Mouse (Mus musculus) lung, embryonic 14.5 days (tissue): ENCODE data around the gene Nup93. TPM values are rescaled to one million over a fixed set of nuclear protein-coding genes. Genes with fewer than 3 reads are reported as not detected.
A peak's percentile ranks its signal among the peaks of the same experiment; 100 is the strongest.

ENCODE experiments used
- ATAC-seq: fragments of 200-750 bp; cut with Nextera tagmentation; 2 replicates; pipeline ENCODE4 v1.8.0; 2017; ENCODE audit warnings: mild to moderate bottlenecking, moderate TSS enrichment, moderate library complexity; ENCODE audit not compliant: insufficient read depth
- DNase-seq: peaks from one replicate; pipeline ENCODE4 v3.0.0-alpha.2; 2015
- H3K27ac ChIP-seq: fragments of 300-500 bp; sonication (generic); 2 replicates; pipeline ENCODE4 v1.5.1; 2014; ENCODE audit warnings: low read depth, mild to moderate bottlenecking, moderate library complexity
- H3K27me3 ChIP-seq: fragments of 300-500 bp; sonication (generic); 2 replicates; pipeline ENCODE4 v1.6.1; 2014; ENCODE audit warnings: low read length, control low read depth; ENCODE audit not compliant: insufficient read depth
- H3K36me3 ChIP-seq: fragments of 300-500 bp; sonication (generic); 2 replicates; pipeline ENCODE4 v1.6.1; 2014; ENCODE audit warnings: control low read depth; ENCODE audit not compliant: insufficient read depth
- H3K4me1 ChIP-seq: fragments of 300-500 bp; sonication (generic); 2 replicates; pipeline ENCODE4 v1.6.1; 2014; ENCODE audit warnings: antibody characterized with exemption, control low read depth; ENCODE audit not compliant: insufficient read depth
- H3K4me2 ChIP-seq: fragments of 300-500 bp; sonication (generic); 2 replicates; pipeline ENCODE4 v1.6.1; 2014; ENCODE audit warnings: mild to moderate bottlenecking
- H3K4me3 ChIP-seq: fragments of 300-500 bp; sonication (generic); 2 replicates; pipeline ENCODE4 v1.5.1; 2014; ENCODE audit warnings: low read depth, low read length
- H3K9ac ChIP-seq: fragments of 300-500 bp; sonication (generic); 2 replicates; pipeline ENCODE4 v1.6.1; 2014
- H3K9me3 ChIP-seq: fragments of 300-500 bp; sonication (generic); 2 replicates; pipeline ENCODE4 v1.6.1; 2016; ENCODE audit warnings: low read depth, low read length, control low read depth
- CTCF ChIP-seq: IDR thresholded peaks from 2 replicates; pipeline ENCODE4 v1.5.1; 2016; ENCODE audit warnings: antibody characterized with exemption, low read depth
- WGBS: fragments of 180-500 bp; shearing (Covaris S2); extraction: QIAGEN DNeasy Blood & Tissue Kit; methylation state at CpG from one replicate; pipeline ENCODE4 v1.1.7; 2014; 5-methylcytosine and 5-hydroxymethylcytosine counted together
- microRNA counts: library from miRNA; unstranded; fragments of <30 nt; microRNA quantifications from one replicate; lab custom pipeline; 2016
- microRNA-seq: library from miRNA; unstranded; fragments of <30 nt; microRNA quantifications from one replicate; pipeline ENCODE4, GENCODE M21; 2016; ENCODE audit warnings: borderline number of aligned reads
- polyA plus RNA-seq: library from polyadenylated mRNA; unstranded; fragments of >200 nt; fragmentation: Nextera tagmentation; extraction: Ambion mirVana; gene quantifications from 2 replicates; pipeline ENCODE4 v1.2.1, GENCODE M21; 2014

Nup93 gene
- polyA plus RNA-seq, 1 experiment from 2014 or later, result 126 TPM

DNA sequence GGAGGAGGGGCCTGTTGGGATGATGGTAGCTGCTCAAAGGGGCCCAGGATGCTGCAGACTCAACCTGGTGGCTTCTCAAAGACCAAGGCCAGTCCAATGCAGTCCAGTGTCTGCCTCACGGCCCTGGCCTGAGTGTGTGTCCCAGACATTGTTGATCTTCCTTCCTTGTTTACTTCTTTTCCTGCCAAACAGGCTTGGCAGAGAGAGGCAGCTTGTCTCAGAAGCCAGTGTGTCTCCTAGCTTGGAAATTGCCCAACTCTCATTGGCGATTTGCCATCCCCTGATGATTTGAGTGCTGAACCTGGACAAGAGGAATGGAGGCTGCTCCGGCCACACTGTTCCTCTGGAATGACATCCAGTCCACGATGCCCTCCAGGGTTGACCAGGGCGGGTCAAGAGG, 144.2 kb downstream of the Nup93 start:
- 35% methylated on average over 5 of the region's 5 CpGs for WGBS

DNA sequence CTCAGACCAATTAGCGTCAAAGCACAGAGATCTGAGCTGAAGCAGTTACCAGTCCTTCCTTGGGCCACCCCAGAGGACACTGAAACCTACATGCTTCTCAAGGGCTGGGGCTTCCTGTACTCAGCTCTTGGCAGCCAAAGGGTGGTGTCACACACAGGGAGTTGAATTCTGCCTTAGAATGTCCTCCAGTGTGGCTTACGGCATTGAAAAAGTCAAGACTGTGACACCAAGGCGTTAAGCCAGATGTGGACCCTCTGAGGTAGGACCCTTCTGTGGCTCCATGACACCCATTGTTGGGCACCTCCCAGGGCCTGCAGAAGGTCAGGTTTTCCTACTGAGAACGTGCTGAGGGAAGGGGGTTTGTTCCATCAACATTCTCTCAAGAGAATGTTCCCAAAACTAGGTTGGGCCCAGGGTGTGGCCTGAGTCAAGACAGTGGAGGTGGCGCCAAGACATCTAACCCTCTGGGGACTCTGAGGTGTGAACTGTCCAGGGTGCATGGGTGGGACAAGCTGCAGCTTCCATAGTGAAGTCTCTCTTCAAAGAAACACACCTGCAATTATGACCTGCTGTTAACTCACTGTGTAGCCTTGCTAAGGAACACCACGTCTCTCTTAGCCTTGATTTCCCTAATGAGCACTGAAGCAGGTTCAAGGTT, 147.5 kb downstream of the Nup93 start:
- H3K27me3 ChIP-seq, result no peaks in the 10 kb centered on the region
- H3K4me3 ChIP-seq, result no peak overlapping the region
- peaks cover 14% of the 10 kb centered on the region for H3K4me1 ChIP-seq
- H3K9ac ChIP-seq, result no peak overlapping the region
- no peak for TF ChIP-seq CTCF
- no peak for ATAC-seq
- no peak for DNase-seq
- no peak overlapping the region for H3K27ac ChIP-seq
- H3K36me3 ChIP-seq, result no peaks in the 10 kb centered on the region
- H3K9me3 ChIP-seq, result no peaks in the 10 kb centered on the region
- no peak overlapping the region for H3K4me2 ChIP-seq
- WGBS, result 80% methylated on average over 6 of the region's 6 CpGs

More for the DNA sequence above, 144.2 kb downstream of the Nup93 start:
- peak; percentile 91 for DNase-seq
- no peaks in the 10 kb centered on the region for H3K27me3 ChIP-seq
- no peak overlapping the region for H3K9ac ChIP-seq
- ATAC-seq, result peak; percentile 69; the same call in 1 of the 2 replicates
- H3K4me3 ChIP-seq, result no peak overlapping the region
- TF ChIP-seq CTCF, result no peak
- no peak overlapping the region for H3K4me2 ChIP-seq
- H3K9me3 ChIP-seq, result no peaks in the 10 kb centered on the region
- H3K4me1 ChIP-seq, result peaks cover 14% of the 10 kb centered on the region
- H3K27ac ChIP-seq, result no peak overlapping the region
- H3K36me3 ChIP-seq, result no peaks in the 10 kb centered on the region

DNA sequence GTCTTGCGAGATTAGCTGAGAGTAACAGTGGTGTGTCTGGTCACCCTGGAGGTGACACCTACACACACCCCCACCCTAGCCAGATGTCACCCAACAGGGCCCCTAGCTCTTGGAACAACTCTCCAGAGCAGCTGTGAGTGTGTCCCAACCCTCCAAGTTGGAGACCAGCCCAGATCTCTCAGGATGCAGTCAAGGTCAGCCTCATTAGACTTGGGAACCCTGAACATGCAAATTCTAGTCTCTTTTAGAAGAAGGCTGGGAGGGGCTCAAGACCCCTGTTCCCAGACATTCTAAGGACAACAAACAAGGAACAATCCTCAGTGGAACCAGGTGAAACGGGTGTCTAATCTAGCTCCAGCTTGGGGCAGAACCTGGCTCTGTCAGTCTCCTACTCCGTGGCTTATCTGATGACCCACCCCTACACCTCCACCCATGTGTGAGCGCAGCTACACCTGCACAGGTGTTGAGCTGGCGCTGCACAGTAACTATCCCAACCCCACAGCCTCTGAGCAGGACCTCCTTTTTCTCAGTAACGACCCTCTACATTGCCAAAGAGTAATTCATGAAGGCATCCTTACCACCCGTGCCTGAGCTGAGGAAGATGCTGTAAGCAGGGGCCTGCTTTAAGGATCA, 148.4 kb downstream of the Nup93 start:
- Histone ChIP-seq H3K4me3 (no peak overlapping the region), H3K27ac (no peak overlapping the region), H3K9me3 (no peaks in the 10 kb centered on the region), H3K4me2 (no peak overlapping the region), H3K27me3 (no peaks in the 10 kb centered on the region), H3K9ac (no peak overlapping the region), H3K36me3 (no peaks in the 10 kb centered on the region), H3K4me1 (peaks cover 14% of the 10 kb centered on the region)
- no peak for TF ChIP-seq CTCF
- peak; percentile 68 for DNase-seq
- peak; percentile 58 for ATAC-seq
- WGBS, result 66% methylated on average over 7 of the region's 7 CpGs

DNA sequence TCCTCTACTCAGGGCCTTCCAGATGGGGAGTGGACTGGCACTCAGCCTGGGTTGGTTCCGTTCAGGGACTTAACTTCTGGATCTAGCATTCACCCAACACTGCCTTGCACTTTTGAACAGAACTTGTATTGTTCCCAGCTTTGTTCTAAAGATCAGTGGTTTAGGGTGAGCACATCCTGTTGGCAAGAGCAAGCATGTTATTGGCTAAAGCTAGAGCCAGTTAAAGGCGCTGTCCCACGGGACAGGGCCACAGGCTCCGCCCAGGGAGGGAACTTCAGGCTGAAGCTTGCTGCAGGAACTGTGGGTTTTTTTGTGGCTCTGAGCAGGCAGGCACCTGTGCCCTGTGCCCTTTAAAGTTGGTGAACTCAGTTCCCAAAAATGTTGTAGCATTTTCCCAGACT, 148.9 kb downstream of the Nup93 start:
- Histone ChIP-seq H3K9ac (no peak overlapping the region), H3K4me3 (no peak overlapping the region), H3K4me1 (peaks cover 13% of the 10 kb centered on the region), H3K4me2 (no peak overlapping the region), H3K27ac (no peak overlapping the region), H3K36me3 (no peaks in the 10 kb centered on the region), H3K27me3 (no peaks in the 10 kb centered on the region), H3K9me3 (no peaks in the 10 kb centered on the region)
- 45% methylated on average over 4 of the region's 4 CpGs for WGBS
- ATAC-seq (peak; percentile 53; the same call in 1 of the 2 replicates), DNase-seq (peak; percentile 74)
- TF ChIP-seq CTCF, result no peak

DNA sequence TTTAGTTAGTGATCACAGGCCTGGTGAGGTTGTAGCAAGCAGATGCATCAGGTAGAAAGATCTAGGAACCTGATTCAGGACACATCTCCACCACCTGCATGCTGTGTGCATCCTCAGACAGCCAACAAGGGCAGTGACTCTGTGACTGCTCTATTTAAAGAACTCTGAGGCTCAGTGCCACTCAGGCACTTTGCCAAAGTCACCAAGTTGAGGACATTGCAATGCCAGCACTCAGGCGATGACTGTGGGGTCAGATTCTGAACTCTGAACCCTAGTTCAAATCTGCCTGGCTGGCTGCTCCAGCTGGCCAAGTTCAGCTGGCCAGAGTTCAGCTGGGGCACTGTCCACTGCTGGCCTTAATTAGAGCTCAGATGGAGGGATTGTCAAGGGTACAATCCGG, 149.5 kb downstream of the Nup93 start:
- DNase-seq (no peak), ATAC-seq (no peak)
- Histone ChIP-seq H3K9ac (no peak overlapping the region), H3K36me3 (no peaks in the 10 kb centered on the region), H3K27ac (no peak overlapping the region), H3K27me3 (no peaks in the 10 kb centered on the region), H3K4me3 (no peak overlapping the region), H3K4me1 (peaks cover 10% of the 10 kb centered on the region), H3K4me2 (no peak overlapping the region), H3K9me3 (no peaks in the 10 kb centered on the region)
- 82% methylated on average over 2 of the region's 2 CpGs for WGBS
- TF ChIP-seq CTCF, result no peak

DNA sequence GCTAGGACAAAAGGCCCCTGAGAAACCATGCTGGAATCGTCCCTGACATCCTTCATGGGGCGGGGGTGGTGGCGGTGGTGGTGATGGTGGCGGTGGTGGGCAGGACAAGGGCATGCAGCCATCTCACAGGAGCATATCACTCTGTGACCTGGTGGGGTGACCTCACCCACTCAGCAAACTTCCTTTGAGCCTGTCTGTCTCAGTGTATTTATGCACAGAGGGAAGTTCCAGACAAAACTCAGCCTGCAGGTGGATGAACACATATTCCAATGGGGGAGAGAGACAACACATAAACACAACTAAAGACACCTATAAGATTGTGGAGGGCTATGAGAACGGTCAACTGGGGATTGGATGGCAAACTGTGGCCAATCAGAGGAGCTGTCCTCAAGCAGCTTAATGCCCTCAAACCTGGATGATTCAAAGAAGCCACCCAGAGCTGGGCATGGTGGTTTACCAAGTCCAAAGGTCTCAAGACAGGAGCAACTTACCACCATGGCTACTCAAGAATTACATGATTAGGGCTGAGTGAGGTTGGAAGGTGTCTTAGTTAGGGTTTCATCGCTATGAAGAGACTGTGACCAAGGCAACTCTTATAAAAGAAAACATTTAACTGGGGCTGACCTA, 150.4 kb downstream of the Nup93 start:
- ATAC-seq (no peak), DNase-seq (no peak)
- H3K27ac ChIP-seq, result no peak overlapping the region

DNA sequence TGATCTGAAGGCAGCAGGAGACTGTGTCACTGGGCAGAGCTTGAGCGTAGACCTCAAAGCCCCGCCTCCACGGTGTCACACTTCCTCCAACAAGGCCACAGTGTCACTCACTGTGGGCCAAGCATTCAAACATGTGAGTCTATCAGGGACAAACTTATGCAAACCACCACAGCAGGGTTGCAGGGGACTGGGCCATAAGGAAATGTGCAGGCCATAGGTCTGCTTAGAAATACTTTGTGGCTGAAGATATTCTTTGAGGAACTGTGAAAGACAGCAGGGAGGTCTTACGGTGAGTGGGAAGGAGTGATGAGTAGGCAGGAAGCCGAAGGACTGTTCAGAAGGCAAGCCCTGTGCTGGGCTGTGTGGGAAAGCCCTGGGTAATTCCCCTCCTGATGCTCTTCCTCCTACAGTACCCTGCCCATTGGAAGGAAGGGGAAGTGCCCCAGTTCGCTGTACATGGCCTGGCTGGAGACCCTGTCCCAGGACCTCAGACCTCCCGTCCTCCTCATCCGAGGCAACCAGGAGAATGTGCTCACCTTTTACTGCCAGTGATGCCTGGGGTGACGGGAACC, 151.1 kb downstream of the Nup93 start:
- peak; percentile 8 for DNase-seq
- H3K4me3 ChIP-seq, result no peak overlapping the region
- 81% methylated on average over 9 of the region's 9 CpGs for WGBS
- no peak overlapping the region for H3K4me2 ChIP-seq
- TF ChIP-seq CTCF, result no peak
- no peaks in the 10 kb centered on the region for H3K27me3 ChIP-seq
- no peak overlapping the region for H3K9ac ChIP-seq
- no peak for ATAC-seq
- no peak overlapping the region for H3K27ac ChIP-seq
- H3K36me3 ChIP-seq, result no peaks in the 10 kb centered on the region
- no peaks in the 10 kb centered on the region for H3K9me3 ChIP-seq
- H3K4me1 ChIP-seq, result peaks cover 7% of the 10 kb centered on the region; the same call in 1 of the 2 replicates

More for the DNA sequence above, 150.4 kb downstream of the Nup93 start:
- Histone ChIP-seq H3K9ac (no peak overlapping the region), H3K4me3 (no peak overlapping the region), H3K36me3 (no peaks in the 10 kb centered on the region), H3K4me2 (no peak overlapping the region), H3K9me3 (no peaks in the 10 kb centered on the region), H3K27me3 (no peaks in the 10 kb centered on the region), H3K4me1 (peaks cover 7% of the 10 kb centered on the region; the same call in 1 of the 2 replicates)
- no peak for TF ChIP-seq CTCF
- WGBS, result 81% methylated on average over 6 of the region's 6 CpGs

MicroRNAs within 50 kb of the gene (microRNA counts, 519-probe panel; counts per million panel counts)
- microRNA mmu-miR-138 (lab: Ali Mortazavi, UCI), result 2,925 counts per million, percentile 55 among the panel's probes with 10 or more counts

Small RNA genes lying within 50 kb of the gene (microRNA-seq; reads per million reads assigned to microRNA genes)
- 67.0 reads per million, percentile 43 among the genes with 10 or more reads in this experiment for gene Mir138-2

Other genes with a start within 250 kb of the Nup93 start
- 53.6 and 54.7 TPM in 2 replicates for gene Amfr, start 201.7 kb upstream of the Nup93 start, polyA plus RNA-seq
- gene Nudt21, start 177.5 kb upstream of the Nup93 start, polyA plus RNA-seq, result 134 and 140 TPM in 2 replicates
- gene Ogfod1, start 177.4 kb upstream of the Nup93 start, polyA plus RNA-seq, result 14.2 and 17.3 TPM in 2 replicates
- 10.3 and 12.0 TPM in 2 replicates for gene Bbs2, start 115.6 kb upstream of the Nup93 start, polyA plus RNA-seq
- gene Mt4, start 77.4 kb upstream of the Nup93 start, polyA plus RNA-seq, result not detected in 2 replicates
- gene Mt3, start 62.0 kb upstream of the Nup93 start, polyA plus RNA-seq, result 2.9 TPM in 2 replicates
- gene Mt2, start 41.9 kb upstream of the Nup93 start, polyA plus RNA-seq, result 12.3 and 15.2 TPM in 2 replicates
- gene Mt1, start 35.5 kb upstream of the Nup93 start, polyA plus RNA-seq, result 57.4 and 71.3 TPM in 2 replicates
- not detected in 2 replicates for gene Slc12a3, start 114.6 kb downstream of the Nup93 start, polyA plus RNA-seq
- 97.9 and 111 TPM in 2 replicates for gene Herpud1, start 171.9 kb downstream of the Nup93 start, polyA plus RNA-seq
- gene Nlrc5, start 219.8 kb downstream of the Nup93 start, polyA plus RNA-seq, result 0.11 and 0.46 TPM in 2 replicates